Mouse (Mus musculus) urinary bladder, adult 2 months (tissue): ENCODE data around the gene Amotl2. TPM values are rescaled to one million over a fixed set of nuclear protein-coding genes. Genes with fewer than 3 reads are reported as not detected.
A peak's percentile ranks its signal among the peaks of the same experiment; 100 is the strongest.
"Not testable (repeated sequence)": the region's sequence is repeated elsewhere in the genome, so short reads cannot be mapped to it uniquely, and the experiment has no call there.

Experiments used
- DNase-seq: peaks from one replicate; pipeline ENCODE4 v3.0.0; 2022; ENCODE audit warnings: low spot score
- polyA plus RNA-seq: library from polyadenylated mRNA; depleted of rRNA; stranded (reverse); fragments of >200 nt; gene quantifications from 2 replicates; pipeline ENCODE4 v1.2.3, GENCODE M21; 2012

Amotl2 gene
- polyA plus RNA-seq, 1 experiment, result 52.2 TPM

- DNase-seq, result no peak
Observed at GRCm38 (mm10) chr9:102733999-102734738, 17.7 kb downstream of the Amotl2 start.

- no peak for DNase-seq
Observed at GRCm38 (mm10) chr9:102734739-102735075, 18.2 kb downstream of the Amotl2 start.

- DNase-seq, result peak; percentile 14
Observed at GRCm38 (mm10) chr9:102735231-102735630, 18.8 kb downstream of the Amotl2 start.

GRCm38 (mm10) chr9:102735996-102736395 lies 19.5 kb downstream of the Amotl2 start:
- no peak for DNase-seq

DNA sequence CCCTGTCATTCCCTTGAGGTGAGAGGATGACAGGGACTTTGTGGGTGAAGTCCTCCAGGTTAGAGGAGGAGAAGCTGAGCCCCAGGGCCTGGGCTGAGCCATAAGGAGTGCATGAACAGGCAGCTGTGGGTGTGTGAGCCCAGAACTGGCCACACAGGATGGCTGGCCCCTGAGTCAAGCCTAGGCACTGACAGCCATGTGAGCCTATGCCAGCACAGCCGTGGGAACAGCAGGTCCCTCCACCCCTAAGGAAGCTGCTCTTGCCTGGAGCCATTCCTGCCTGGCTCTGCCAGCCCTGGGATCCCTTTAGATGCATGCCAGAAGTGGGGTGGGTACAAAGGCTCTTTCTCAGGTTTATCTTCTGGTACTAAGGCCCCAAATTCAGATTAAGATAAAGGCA lies 20.9 kb downstream of the Amotl2 start:
- no peak for DNase-seq

DNA sequence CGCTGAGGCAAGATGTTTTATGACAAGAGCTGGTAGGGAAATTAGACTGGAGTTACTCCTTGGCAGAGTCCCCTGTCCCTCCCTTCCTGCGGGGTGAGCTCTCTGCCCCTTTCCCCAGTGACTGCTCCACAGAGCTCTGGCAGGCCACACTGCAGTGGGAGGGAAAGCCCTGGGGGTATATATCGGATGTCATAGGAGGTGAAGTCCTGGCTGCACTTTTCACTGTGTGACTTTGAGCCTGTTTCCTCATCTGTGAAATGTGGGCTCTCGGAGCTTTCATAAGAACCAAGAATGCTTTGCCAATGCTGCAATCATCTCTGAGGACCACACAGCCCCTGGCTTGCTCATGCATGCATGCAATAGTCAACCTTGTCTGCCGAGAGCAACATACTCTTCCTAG lies 30.3 kb downstream of the Amotl2 start:
- no peak for DNase-seq

GRCm38 (mm10) chr9:102747902-102748301 lies 31.4 kb downstream of the Amotl2 start:
- DNase-seq, result no peak

- no peak for DNase-seq
Observed at GRCm38 (mm10) chr9:102749216-102749615, 32.7 kb downstream of the Amotl2 start.

GRCm38 (mm10) chr9:102751632-102752303 lies 35.3 kb downstream of the Amotl2 start:
- DNase-seq, result no peak

- no peak for DNase-seq
Observed at GRCm38 (mm10) chr9:102753299-102753698, 36.8 kb downstream of the Amotl2 start.

GRCm38 (mm10) chr9:102755161-102755560 lies 38.7 kb downstream of the Amotl2 start:
- no peak for DNase-seq

DNA sequence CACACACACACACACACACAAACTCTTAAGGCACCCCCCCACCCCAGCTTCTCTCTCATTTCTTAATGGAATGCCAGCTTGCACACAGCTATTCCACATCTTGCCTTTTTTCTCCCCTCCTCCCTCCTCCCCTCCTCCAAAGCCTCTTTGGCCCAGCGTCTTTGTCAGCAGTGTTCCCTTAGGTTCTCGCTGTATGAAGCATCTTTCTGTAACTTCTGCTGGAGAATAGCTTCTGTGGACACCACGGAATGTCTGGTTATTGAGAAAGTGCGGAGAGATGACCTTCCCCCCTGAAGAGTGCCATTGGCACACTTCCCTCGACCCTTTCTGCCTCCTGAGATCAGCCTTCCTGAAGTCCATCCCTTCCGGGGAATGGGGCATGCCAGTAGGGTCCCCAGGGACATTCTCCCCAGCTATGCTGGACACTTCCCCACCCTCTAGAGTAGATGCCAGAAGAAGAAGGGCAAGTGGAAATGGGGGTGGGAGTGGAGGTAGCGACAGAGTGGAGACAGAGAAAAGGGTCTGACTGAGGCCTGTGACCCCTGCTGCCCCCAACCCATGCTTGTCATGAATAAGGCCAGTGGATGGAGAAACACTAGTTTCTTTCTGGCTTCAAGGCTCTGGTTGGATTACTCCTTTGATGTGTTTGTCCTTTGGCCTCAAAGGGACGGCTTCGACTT lies 39.3 kb downstream of the Amotl2 start:
- DNase-seq, result no peak

GRCm38 (mm10) chr9:102756352-102756751 lies 39.9 kb downstream of the Amotl2 start:
- DNase-seq, result no peak

DNA sequence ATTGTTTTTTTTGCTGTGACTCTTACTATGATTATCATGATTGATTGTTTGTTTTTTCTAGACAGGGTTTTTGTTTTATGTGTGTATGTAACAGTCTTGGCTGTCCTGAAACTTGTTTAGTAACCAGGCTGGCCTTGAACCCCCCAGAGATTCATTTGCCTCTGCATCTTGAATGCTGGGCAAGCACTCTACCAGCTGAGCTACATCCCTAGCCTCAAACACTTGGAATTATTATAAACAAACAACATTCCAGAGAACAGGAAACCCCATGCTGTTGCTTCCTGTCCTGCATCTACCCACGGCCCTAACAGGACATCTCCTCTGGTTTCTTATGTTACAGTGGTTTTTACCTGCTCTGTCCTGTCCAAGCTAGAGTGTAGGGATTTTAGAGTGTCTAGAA lies 42.4 kb downstream of the Amotl2 start:
- no peak for DNase-seq

GRCm38 (mm10) chr9:102759581-102760001 lies 43.1 kb downstream of the Amotl2 start:
- DNase-seq, result no peak

- DNase-seq, result no peak
Observed at GRCm38 (mm10) chr9:102761599-102761998, 45.1 kb downstream of the Amotl2 start.

GRCm38 (mm10) chr9:102762836-102763235 lies 46.4 kb downstream of the Amotl2 start:
- no peak for DNase-seq

- no peak for DNase-seq
Observed at GRCm38 (mm10) chr9:102763520-102763919, 47.0 kb downstream of the Amotl2 start.

DNA sequence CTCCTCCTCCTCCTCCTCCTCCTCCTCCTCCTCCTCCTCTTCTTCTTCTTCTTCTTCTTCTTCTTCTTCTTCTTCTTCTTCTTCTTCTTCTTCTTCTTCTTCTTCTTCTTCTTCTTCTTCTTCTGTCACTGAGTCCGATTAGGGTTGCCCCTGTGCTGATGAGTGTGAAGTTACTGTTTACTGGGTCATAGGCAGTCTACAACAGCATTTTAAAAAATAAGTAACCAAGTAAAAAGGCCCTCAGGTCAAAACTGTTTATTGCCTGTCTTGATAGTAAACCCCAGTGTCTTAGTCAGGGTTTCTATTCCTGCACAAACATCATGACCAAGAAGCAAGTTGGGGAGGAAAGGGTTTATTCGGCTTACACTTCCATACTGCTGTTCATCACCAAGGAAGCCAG lies 48.1 kb downstream of the Amotl2 start:
- DNase-seq, result not testable (repeated sequence)

DNA sequence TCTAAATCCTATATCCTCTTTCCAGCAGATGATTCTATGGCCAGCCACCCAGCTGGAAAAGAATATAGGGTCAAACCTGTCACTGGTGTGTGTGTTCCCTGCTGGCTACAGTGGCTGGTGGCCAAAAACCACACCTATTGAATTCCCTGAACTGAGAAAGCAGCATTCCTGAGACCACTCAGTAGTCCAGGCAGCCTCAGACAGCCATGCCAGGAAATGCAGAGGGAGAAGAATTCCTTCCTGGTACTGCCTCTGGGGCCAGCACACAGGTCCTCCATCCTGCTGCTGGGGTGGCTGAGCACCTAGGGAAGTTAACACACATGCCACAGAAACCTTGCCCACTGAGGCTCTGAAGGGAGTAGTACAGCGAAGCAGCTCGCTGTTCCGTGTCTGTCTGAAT lies 50.3 kb downstream of the Amotl2 start:
- DNase-seq, result no peak

DNA sequence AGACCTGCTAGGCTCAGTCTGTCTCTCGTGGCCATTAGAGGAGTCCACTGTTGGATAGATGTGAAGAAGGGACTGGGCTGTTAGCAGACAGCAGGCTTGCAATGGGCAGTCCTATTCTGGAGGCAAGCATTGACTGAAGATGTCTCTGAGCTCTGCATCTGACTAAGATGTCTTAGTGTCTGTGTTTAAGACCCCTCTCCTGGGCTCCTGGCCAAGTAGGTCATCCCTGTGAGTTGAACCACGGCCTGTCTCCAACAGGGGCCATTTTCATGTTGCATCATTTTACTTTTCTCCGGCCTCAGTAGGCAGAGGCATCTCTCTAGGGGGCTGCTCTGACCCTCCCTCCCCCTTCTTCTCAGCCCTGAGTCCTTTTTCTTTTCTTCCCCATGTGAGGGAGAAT lies 52.8 kb downstream of the Amotl2 start:
- no peak for DNase-seq

- DNase-seq, result no peak
Observed at GRCm38 (mm10) chr9:102770190-102770589, 53.7 kb downstream of the Amotl2 start.

- DNase-seq, result no peak
Observed at GRCm38 (mm10) chr9:102771308-102771895, 54.9 kb downstream of the Amotl2 start.
